ENCODE assay signal across 16 mouse cellular contexts in genomic region chr5:139812398-139813125, GRCm38 (mm10). TPM values are rescaled to one million over a fixed set of nuclear protein-coding genes. Genes with fewer than 3 reads are reported as not detected.
DNase-seq lines count a peak whose midpoint lies in the region; ATAC-seq and TF ChIP-seq lines count a peak whose summit lies in the region.
"Had no signal": no experiment of that assay in that cellular context is flagged by ENCODE, and none has a peak within 500 bp of the region (broad histone marks: within the 10 kb centered on the region; RNA-seq: fewer than 3 reads in every experiment).

No protein-coding gene starts in this region.

- peaks cover 20% of the 10 kb centered on the region for H3K4me1 ChIP-seq in heart, embryonic 12.5 days (replicated peaks)
- H3K4me1 ChIP-seq in midbrain, embryonic 10.5 days: peaks cover 11% of the 10 kb centered on the region; the same call in 1 of the 2 replicates
- no peaks in the 10 kb centered on the region for H3K4me1 ChIP-seq in midbrain, embryonic 13.5 days (replicated peaks)
- peaks cover 83% of the 10 kb centered on the region for H3K4me1 ChIP-seq in liver, embryonic 12.5 days
- H3K4me1 ChIP-seq in stomach, postnatal 0 days (replicated peaks; ENCODE audit: control insufficient read depth, insufficient read depth): no peaks in the 10 kb centered on the region

- 0 out of 2 replicates have a peak, but pooled peaks cover 4% of the 10 kb centered on the region for H3K9me3 ChIP-seq in heart, embryonic 12.5 days (replicated peaks)
- no peaks in the 10 kb centered on the region for H3K9me3 ChIP-seq in midbrain, embryonic 10.5 days (replicated peaks)
- H3K9me3 ChIP-seq in midbrain, embryonic 13.5 days: no peaks in the 10 kb centered on the region
- H3K9me3 ChIP-seq in liver, embryonic 12.5 days (replicated peaks): no peaks in the 10 kb centered on the region; the same call in 1 of the 2 replicates
- H3K9me3 ChIP-seq in stomach, postnatal 0 days (ENCODE audit: control insufficient read depth, low read length): no peaks in the 10 kb centered on the region
- H3K9me3 ChIP-seq: forebrain, embryonic 10.5 days had no signal

- H3K4me3 ChIP-seq in heart, embryonic 12.5 days: no peak overlapping the region
- H3K4me3 ChIP-seq in midbrain, embryonic 10.5 days: no peak overlapping the region
- no peak overlapping the region for H3K4me3 ChIP-seq in midbrain, embryonic 13.5 days (replicated peaks)
- H3K4me3 ChIP-seq in liver, embryonic 12.5 days: peak overlapping the region; percentile 5; the same call in 1 of the 2 replicates
- peak overlapping the region; percentile 32 for H3K4me3 ChIP-seq in stomach, postnatal 0 days (ENCODE audit: low read depth, low read length)
- H3K4me3 ChIP-seq: forebrain, embryonic 10.5 days had no signal

- TF ChIP-seq EP300 in stomach, postnatal 0 days (optimal IDR thresholded peaks at IDR 0.05): no peak

- DNase-seq in heart, adult 9 months (ENCODE audit: low spot score in 2 of 2): no peak
- no peak for DNase-seq in midbrain, embryonic 10.5 days (ENCODE audit: low spot score)
- peak; percentile 54 for DNase-seq in stomach, postnatal 0 days (ENCODE audit: low spot score)
- DNase-seq in left cerebral cortex, postnatal 25 days (ENCODE audit: low spot score in 2 of 2): no peak
- DNase-seq in adipocyte (ENCODE audit: low spot score): no peak
- DNase-seq: adrenal gland, postnatal 36 days; cerebellum, postnatal 25 days; midbrain, embryonic 14.5 days had no signal

- H3K4me2 ChIP-seq in heart, embryonic 12.5 days: peak overlapping the region; percentile 33; the same call in 1 of the 2 replicates
- H3K4me2 ChIP-seq in midbrain, embryonic 13.5 days (replicated peaks): no peak overlapping the region
- peak overlapping the region; percentile 40 for H3K4me2 ChIP-seq in liver, embryonic 12.5 days
- peak overlapping the region; percentile 47 for H3K4me2 ChIP-seq in stomach, postnatal 0 days (replicated peaks; ENCODE audit: low read depth)

- no peaks in the 10 kb centered on the region for H3K36me3 ChIP-seq in heart, embryonic 12.5 days
- no peaks in the 10 kb centered on the region for H3K36me3 ChIP-seq in midbrain, embryonic 10.5 days
- H3K36me3 ChIP-seq in midbrain, embryonic 13.5 days: no peaks in the 10 kb centered on the region
- peaks cover 7% of the 10 kb centered on the region for H3K36me3 ChIP-seq in liver, embryonic 12.5 days
- H3K36me3 ChIP-seq in stomach, postnatal 0 days (ENCODE audit: control insufficient read depth, insufficient read depth, low read length): no peaks in the 10 kb centered on the region
- H3K36me3 ChIP-seq: forebrain, embryonic 10.5 days had no signal

- ATAC-seq in heart, embryonic 12.5 days (ENCODE audit: insufficient number of reproducible peaks, low FRiP score): no peak
- no peak for ATAC-seq in midbrain, embryonic 13.5 days
- no peak for ATAC-seq in liver, embryonic 12.5 days
- no peak for ATAC-seq in stomach, postnatal 0 days (ENCODE audit: low FRiP score, low TSS enrichment)

- peaks cover 35% of the 10 kb centered on the region for H3K27me3 ChIP-seq in heart, embryonic 12.5 days (replicated peaks)
- peaks cover 34% of the 10 kb centered on the region for H3K27me3 ChIP-seq in midbrain, embryonic 10.5 days (ENCODE audit: low read depth, poor library complexity, severe bottlenecking)
- H3K27me3 ChIP-seq in midbrain, embryonic 13.5 days: peaks cover 41% of the 10 kb centered on the region
- peaks cover 23% of the 10 kb centered on the region for H3K27me3 ChIP-seq in liver, embryonic 12.5 days (replicated peaks)
- H3K27me3 ChIP-seq in stomach, postnatal 0 days (ENCODE audit: control insufficient read depth, insufficient read depth, low read length): no peaks in the 10 kb centered on the region

- WGBS in heart, embryonic 12.5 days: 66% methylated on average over 20 of the region's 20 CpGs
- 76% methylated on average over 20 of the region's 20 CpGs for WGBS in midbrain, embryonic 10.5 days
- WGBS in midbrain, embryonic 13.5 days: 66% methylated on average over 20 of the region's 20 CpGs
- WGBS in liver, embryonic 12.5 days (ENCODE audit: insufficient replicate concordance): 67% methylated on average over 20 of the region's 20 CpGs
- 48% methylated on average over 20 of the region's 20 CpGs for WGBS in stomach, postnatal 0 days

- intact Hi-C loops in left cerebral cortex, postnatal 25 days (cut with DNase I): no loop called here

- TF ChIP-seq CTCF in stomach, postnatal 0 days (IDR thresholded peaks at IDR 0.05; ENCODE audit: low read depth): no peak

- H3K9ac ChIP-seq in heart, embryonic 12.5 days: no peak overlapping the region
- no peak overlapping the region for H3K9ac ChIP-seq in midbrain, embryonic 13.5 days (replicated peaks)
- H3K9ac ChIP-seq in liver, embryonic 12.5 days: peak overlapping the region; percentile 56
- H3K9ac ChIP-seq in stomach, postnatal 0 days (ENCODE audit: low read length): peak overlapping the region; percentile 38; the same call in 1 of the 2 replicates

- no peak overlapping the region for H3K27ac ChIP-seq in heart, embryonic 12.5 days (ENCODE audit: poor library complexity, severe bottlenecking)
- H3K27ac ChIP-seq in midbrain, embryonic 10.5 days (replicated peaks): peak overlapping the region; percentile 52; the same call in 1 of the 2 replicates
- H3K27ac ChIP-seq in midbrain, embryonic 13.5 days: no peak overlapping the region
- peak overlapping the region; percentile 57 for H3K27ac ChIP-seq in liver, embryonic 12.5 days
- H3K27ac ChIP-seq in stomach, postnatal 0 days (replicated peaks): peak overlapping the region; percentile 79
- H3K27ac ChIP-seq: forebrain, embryonic 10.5 days had no signal

RNA-seq across cellular contexts. Expression of gene Tmem184a, which starts 7.2 kb away (rescaled TPM):
- 0.41 and 0.42 TPM in 2 replicates for polyA plus RNA-seq in heart, embryonic 12.5 days (2016; fragmentation: Nextera tagmentation; extraction: Ambion mirVana)
- 0.84 and 1.2 TPM in 2 replicates for polyA plus RNA-seq in midbrain, embryonic 10.5 days (2016; fragmentation: Nextera tagmentation; extraction: Ambion mirVana)
- polyA plus RNA-seq in midbrain, embryonic 13.5 days (2015; fragmentation: Nextera tagmentation; extraction: Ambion mirVana): 0.19 and 0.35 TPM in 2 replicates
- 1.6 TPM in 2 replicates for polyA plus RNA-seq in liver, embryonic 12.5 days (2016; fragmentation: Nextera tagmentation; extraction: Ambion mirVana)
- 72.0 and 84.3 TPM in 2 replicates for polyA plus RNA-seq in stomach, postnatal 0 days (2015; fragmentation: Nextera tagmentation; extraction: Ambion mirVana)
- under 1 TPM in 1 of 2 experiments, not detected in 1; 0.48 TPM for total RNA-seq in left cerebral cortex, postnatal 25 days (2021)
- total RNA-seq: granulocyte monocyte progenitor cell, adult 5-6 weeks had no signal

RNA-seq across cellular contexts. Expression of gene Gm26938, which starts 13.6 kb away (rescaled TPM):
- not detected in 2 replicates for polyA plus RNA-seq in heart, embryonic 12.5 days (2016; fragmentation: Nextera tagmentation; extraction: Ambion mirVana)
- polyA plus RNA-seq in midbrain, embryonic 10.5 days (2016; fragmentation: Nextera tagmentation; extraction: Ambion mirVana): not detected in 2 replicates
- not detected in 2 replicates for polyA plus RNA-seq in midbrain, embryonic 13.5 days (2015; fragmentation: Nextera tagmentation; extraction: Ambion mirVana)
- not detected in 2 replicates for polyA plus RNA-seq in liver, embryonic 12.5 days (2016; fragmentation: Nextera tagmentation; extraction: Ambion mirVana)
- polyA plus RNA-seq in stomach, postnatal 0 days (2015; fragmentation: Nextera tagmentation; extraction: Ambion mirVana): not detected in 2 replicates
- total RNA-seq in left cerebral cortex, postnatal 25 days (2021): not detected
- total RNA-seq: adrenal gland, postnatal 36 days; granulocyte monocyte progenitor cell, adult 5-6 weeks had no signal
- polyA plus RNA-seq: embryonic facial prominence, embryonic 11.5 days; hindbrain, embryonic 11.5 days; lung, postnatal 0 days had no signal

RNA-seq across cellular contexts. Expression of gene Psmg3, which starts 14.1 kb away (rescaled TPM):
- polyA plus RNA-seq in heart, embryonic 12.5 days (2016; fragmentation: Nextera tagmentation; extraction: Ambion mirVana): 39.1 and 42.3 TPM in 2 replicates
- 100 and 102 TPM in 2 replicates for polyA plus RNA-seq in midbrain, embryonic 10.5 days (2016; fragmentation: Nextera tagmentation; extraction: Ambion mirVana)
- polyA plus RNA-seq in midbrain, embryonic 13.5 days (2015; fragmentation: Nextera tagmentation; extraction: Ambion mirVana): 78.6 and 81.9 TPM in 2 replicates
- 75.6 and 80.9 TPM in 2 replicates for polyA plus RNA-seq in liver, embryonic 12.5 days (2016; fragmentation: Nextera tagmentation; extraction: Ambion mirVana)
- 50.6 and 51.0 TPM in 2 replicates for polyA plus RNA-seq in stomach, postnatal 0 days (2015; fragmentation: Nextera tagmentation; extraction: Ambion mirVana)
- total RNA-seq in left cerebral cortex, postnatal 25 days (2021): 10 to 100 TPM; 20.5 to 21.0 TPM

RNA-seq across cellular contexts. Expression of gene Mafk, which starts 21.2 kb away (rescaled TPM):
- 24.4 and 25.2 TPM in 2 replicates for polyA plus RNA-seq in heart, embryonic 12.5 days (2016; fragmentation: Nextera tagmentation; extraction: Ambion mirVana)
- polyA plus RNA-seq in midbrain, embryonic 10.5 days (2016; fragmentation: Nextera tagmentation; extraction: Ambion mirVana): 9.7 and 9.9 TPM in 2 replicates
- polyA plus RNA-seq in midbrain, embryonic 13.5 days (2015; fragmentation: Nextera tagmentation; extraction: Ambion mirVana): 15.4 TPM in 2 replicates
- polyA plus RNA-seq in liver, embryonic 12.5 days (2016; fragmentation: Nextera tagmentation; extraction: Ambion mirVana): 47.7 and 48.9 TPM in 2 replicates
- polyA plus RNA-seq in stomach, postnatal 0 days (2015; fragmentation: Nextera tagmentation; extraction: Ambion mirVana): 19.4 TPM in 2 replicates
- total RNA-seq in left cerebral cortex, postnatal 25 days (2021): 1 to 10 TPM; 6.8 TPM

RNA-seq across cellular contexts. Expression of gene Ints1, which starts 37.1 kb away (rescaled TPM):
- polyA plus RNA-seq in heart, embryonic 12.5 days (2016; fragmentation: Nextera tagmentation; extraction: Ambion mirVana): 24.2 and 32.7 TPM in 2 replicates
- polyA plus RNA-seq in midbrain, embryonic 10.5 days (2016; fragmentation: Nextera tagmentation; extraction: Ambion mirVana): 33.4 and 34.7 TPM in 2 replicates
- 24.0 and 28.9 TPM in 2 replicates for polyA plus RNA-seq in midbrain, embryonic 13.5 days (2015; fragmentation: Nextera tagmentation; extraction: Ambion mirVana)
- polyA plus RNA-seq in liver, embryonic 12.5 days (2016; fragmentation: Nextera tagmentation; extraction: Ambion mirVana): 21.8 and 23.3 TPM in 2 replicates
- 7.9 and 8.0 TPM in 2 replicates for polyA plus RNA-seq in stomach, postnatal 0 days (2015; fragmentation: Nextera tagmentation; extraction: Ambion mirVana)
- 10 to 100 TPM; 82.7 to 91.5 TPM for total RNA-seq in left cerebral cortex, postnatal 25 days (2021)

Comparison
In these comparisons a context has a peak if more than half of its experiments do, and no peak if none do; other contexts are left out.
1. H3K27ac ChIP-seq: peak in midbrain, embryonic 10.5 days (single experiment), liver, embryonic 12.5 days (single experiment) and stomach, postnatal 0 days (single experiment); none in heart, embryonic 12.5 days (single experiment) and midbrain, embryonic 13.5 days (single experiment).
2. H3K4me3 ChIP-seq: peak in liver, embryonic 12.5 days (single experiment) and stomach, postnatal 0 days (single experiment); none in heart, embryonic 12.5 days (single experiment), midbrain, embryonic 10.5 days (single experiment) and midbrain, embryonic 13.5 days (single experiment).
3. H3K9ac ChIP-seq: peak in liver, embryonic 12.5 days (single experiment) and stomach, postnatal 0 days (single experiment); none in heart, embryonic 12.5 days (single experiment) and midbrain, embryonic 13.5 days (single experiment).
4. RNA of gene Tmem184a, which starts 7.2 kb away (polyA plus RNA-seq): 72.0 to 84.3 TPM in stomach, postnatal 0 days; 1.6 TPM in liver, embryonic 12.5 days, 0.84 to 1.2 TPM in midbrain, embryonic 10.5 days, 0.41 to 0.42 TPM in heart, embryonic 12.5 days and 0.19 to 0.35 TPM in midbrain, embryonic 13.5 days; every median in the first group is over 10 times any median in the second.